Mouse (Mus musculus) B cell, adult 2 months (primary cell): ENCODE measurements at regions not wholly inside any gene's neighbourhood (a gene's known extent, or its start where the extent isn't known, plus 50 kb on each side); places are given as distances from the start of the nearest gene placed in this dataset.
A peak's percentile ranks its signal among the peaks of the same experiment; 100 is the strongest.

Source experiments
- DNase-seq, 2 experiments: peaks; one replicate each; pipeline ENCODE4 v3.0.0; 2022

GRCm38 (mm10) chr11:64801351-64801750, 177.5 kb upstream of the Elac2 start:
- no peak for DNase-seq

GRCm38 (mm10) chr11:64805567-64805966, 173.3 kb upstream of the Elac2 start:
- DNase-seq = no peak

- no peak for DNase-seq
Observed at GRCm38 (mm10) chr11:64812408-64812807, 166.4 kb upstream of the Elac2 start.

GRCm38 (mm10) chr11:64829429-64829828, 149.4 kb upstream of the Elac2 start:
- DNase-seq = no peak

- DNase-seq = no peak
Observed at GRCm38 (mm10) chr11:64832453-64832852, 146.4 kb upstream of the Elac2 start.

GRCm38 (mm10) chr11:64833786-64834185, 145.1 kb upstream of the Elac2 start:
- no peak for DNase-seq

- DNase-seq = no peak
Observed at GRCm38 (mm10) chr11:64836771-64837170, 142.1 kb upstream of the Elac2 start.

DNA sequence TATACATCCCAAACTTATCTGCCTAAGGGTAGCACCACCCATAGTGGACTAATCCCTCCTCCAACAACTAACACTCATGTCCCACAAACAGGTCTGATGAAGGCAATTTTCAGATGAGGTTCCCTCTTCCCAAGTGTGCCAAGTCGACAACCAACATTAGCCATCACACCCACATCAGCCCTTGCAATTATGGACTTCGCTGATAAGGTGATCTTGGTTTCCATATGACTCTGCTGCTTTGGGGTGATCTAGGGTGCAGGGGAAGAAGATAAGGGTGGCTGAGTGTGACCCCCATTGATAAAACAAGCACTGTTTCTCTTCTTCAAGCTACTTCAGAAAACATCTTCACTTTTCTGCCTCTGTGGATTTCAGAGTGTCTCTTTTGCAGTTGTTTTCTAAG, 137.7 kb upstream of the Elac2 start:
- no peak for DNase-seq

DNA sequence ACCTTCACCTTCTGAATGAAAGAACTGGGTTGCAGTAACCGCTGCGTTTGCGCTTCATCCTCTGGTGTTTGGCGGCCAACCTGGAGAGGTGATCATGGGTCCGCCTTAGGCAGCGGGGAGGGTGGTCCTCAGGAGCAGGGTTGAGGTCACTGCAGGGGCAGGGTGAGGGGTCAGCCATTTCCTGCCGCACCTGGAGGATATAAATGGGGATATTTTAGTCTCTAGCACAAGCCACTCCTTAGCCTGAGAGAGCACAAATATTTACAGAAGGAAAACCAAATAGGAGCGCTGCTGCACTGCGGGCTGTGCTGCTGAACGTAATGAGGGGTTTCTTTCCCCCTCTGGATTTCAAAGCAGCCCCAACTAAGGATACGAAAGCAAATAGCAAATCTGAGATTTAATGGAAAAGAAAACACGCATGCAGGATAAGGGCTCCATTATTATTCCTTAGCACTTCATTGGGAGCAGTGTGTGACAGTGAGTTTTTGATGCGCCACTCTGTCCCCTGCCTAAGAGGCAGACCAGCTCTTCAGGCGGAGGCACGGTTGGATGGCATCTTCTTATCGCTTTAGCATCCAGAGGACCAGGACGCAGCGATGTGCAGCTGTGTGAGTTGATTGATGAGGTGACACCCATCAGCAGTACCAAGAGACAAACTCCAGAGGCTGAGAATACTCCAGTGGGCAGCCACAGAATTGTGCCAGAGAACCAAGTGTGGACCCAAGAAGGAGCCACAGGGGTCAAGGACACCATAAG, 135.9 kb upstream of the Elac2 start:
- no peak for DNase-seq

- DNase-seq = no peak
Observed at GRCm38 (mm10) chr11:64846577-64847147, 132.2 kb upstream of the Elac2 start.

DNA sequence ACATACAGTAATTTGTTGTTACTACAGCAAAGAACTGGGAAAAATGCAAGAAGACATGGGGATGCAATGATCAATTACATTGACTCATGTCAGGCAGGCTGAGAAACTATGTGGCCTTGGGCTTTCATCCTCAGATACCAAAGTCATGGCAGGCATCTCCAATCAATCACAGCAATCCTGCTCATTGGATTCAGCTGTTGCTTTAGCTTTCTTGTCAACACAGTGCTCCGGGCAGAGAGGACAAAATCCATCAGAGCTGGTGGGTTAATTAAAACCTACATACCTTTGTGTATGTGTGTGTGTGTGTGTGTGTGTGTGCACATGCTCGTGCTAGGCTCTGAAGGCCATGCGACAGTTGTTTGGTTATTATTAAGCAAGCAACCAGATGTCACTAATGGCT, 119.2 kb upstream of the Elac2 start:
- DNase-seq = no peak

DNA sequence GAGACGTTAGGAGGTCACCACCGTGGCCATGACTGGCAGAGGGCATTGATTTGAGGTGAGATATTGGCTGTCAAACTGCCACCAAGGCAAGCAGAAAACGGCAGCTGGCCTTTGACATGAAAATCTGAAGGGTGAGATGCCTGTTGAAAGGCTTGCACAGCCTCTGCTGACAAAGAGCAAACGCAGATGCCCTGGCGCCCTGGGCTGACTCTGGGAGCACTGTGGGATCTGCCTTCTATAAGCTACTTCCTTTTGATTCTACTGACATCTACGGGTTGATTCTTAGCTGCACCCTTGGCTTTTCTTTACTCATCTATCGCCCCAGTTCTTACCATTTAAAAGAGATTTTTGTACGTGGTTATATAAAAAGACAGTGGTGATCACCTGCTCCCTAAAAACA, 98.2 kb upstream of the Elac2 start:
- DNase-seq = no peak

DNA sequence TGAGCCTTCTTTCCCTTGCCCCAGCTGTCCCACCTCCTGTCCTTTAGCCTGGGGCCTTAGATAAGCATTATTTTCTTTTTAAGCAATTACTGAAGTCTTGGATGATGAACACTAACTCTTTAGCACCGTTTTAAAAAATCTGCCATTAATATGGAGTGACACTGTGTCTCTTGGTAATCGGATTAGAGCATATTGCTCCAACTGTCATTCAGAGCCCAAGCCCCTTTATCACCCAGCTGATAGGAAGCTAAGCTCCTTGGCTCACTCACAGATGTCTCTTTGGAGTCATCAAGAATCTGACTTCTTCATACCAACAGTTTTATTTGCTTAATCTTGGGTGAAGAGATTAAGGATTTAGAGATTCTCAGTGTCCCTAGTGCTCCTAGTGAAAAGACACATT, 94.3 kb upstream of the Elac2 start:
- no peak for DNase-seq

GRCm38 (mm10) chr11:64889335-64890020, 89.4 kb upstream of the Elac2 start:
- DNase-seq = no peak

DNA sequence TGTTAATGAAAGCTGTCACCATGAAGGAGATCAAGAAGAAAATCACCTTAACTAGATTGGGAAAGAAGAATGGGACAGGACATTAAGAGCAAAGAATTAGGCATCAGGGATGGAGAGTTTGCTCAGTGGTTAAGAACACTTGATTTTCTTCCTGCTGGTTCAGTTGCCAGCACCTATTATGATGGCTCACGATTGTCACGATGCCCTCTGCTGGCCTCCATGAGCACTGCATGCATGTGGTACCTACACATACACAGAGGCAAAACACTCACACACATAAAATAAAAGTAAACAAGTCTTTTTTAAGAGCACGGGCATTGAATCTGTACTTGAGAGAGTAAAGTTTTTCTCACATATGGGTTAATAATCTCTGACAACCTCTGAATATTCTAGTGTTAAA, 88.1 kb upstream of the Elac2 start:
- DNase-seq = peak; percentile 24 to 32

DNA sequence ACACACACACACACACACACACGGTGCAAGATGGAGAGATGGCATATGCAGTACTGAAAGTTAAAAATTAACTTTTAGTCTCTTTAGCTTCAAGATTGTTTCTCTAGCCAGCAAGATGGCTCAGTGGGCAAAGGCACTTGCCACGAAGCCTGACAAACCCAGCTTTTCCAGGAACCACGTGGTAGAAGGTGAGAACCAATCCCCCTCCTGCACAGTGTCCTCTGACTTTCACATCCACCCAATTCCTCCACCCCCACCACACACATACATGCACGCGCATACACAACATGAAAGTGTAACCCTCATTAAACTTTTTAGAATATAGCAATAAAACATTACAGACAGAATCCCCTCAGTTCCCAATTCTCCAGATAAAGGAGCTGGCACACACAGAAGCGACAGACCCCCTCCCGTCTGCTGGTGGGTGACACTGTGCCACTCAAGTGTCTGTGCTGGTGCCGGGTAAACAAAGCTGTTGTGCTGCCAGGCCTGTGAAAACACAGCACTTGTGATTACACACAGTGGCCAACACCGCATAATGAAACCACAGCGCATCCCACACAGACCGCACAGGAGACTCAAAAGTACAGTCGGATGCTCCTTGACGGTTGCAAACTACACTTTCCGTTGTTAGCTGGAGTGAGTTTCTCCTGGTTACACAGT, 82.9 kb upstream of the Elac2 start:
- no peak for DNase-seq

- DNase-seq = peak; percentile 57 to 61
Observed at GRCm38 (mm10) chr11:64898758-64899586, 79.9 kb upstream of the Elac2 start.

- no peak for DNase-seq
Observed at GRCm38 (mm10) chr11:64899587-64900278, 79.1 kb upstream of the Elac2 start.

DNA sequence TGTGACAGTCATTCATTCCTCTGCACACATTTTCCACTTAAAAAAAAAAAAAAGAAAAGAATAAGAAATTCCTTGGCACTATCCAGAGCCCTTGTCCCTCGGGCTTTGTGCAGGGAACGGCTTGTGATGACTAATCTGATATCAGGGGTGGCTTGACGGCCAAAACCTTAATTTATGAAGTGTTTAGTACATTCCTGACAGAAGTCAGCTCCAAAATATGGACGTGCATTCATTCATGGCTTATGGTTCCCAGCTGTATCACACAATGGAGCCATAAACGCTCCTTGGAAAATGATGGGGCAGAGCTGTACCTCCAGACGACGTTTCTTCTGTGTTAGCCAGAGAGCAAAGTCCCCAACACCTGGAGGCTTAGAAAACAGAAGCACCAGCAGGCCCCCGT, 62.1 kb upstream of the Elac2 start:
- no peak for DNase-seq

- DNase-seq = no peak
Observed at GRCm38 (mm10) chr11:64917301-64917700, 61.5 kb upstream of the Elac2 start.

DNA sequence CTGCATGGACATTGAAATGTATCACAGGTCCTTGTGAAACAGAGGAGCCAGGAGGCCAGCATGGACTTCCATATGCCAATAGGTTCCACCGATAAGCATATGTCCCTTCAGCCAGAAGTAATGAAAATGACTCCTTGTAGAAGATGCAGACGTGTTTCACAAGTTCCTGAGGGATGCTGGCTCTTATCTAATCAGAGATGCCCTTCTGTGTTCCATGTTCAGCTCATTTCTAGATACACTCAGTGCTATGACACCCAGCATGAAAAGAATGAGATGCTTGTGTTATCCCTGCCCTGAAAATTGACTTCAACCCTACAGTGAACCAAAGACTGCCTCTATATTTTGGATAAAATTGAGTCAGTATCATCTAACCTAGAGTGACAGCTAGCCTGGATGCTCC, 53.8 kb upstream of the Elac2 start:
- DNase-seq = no peak

DNA sequence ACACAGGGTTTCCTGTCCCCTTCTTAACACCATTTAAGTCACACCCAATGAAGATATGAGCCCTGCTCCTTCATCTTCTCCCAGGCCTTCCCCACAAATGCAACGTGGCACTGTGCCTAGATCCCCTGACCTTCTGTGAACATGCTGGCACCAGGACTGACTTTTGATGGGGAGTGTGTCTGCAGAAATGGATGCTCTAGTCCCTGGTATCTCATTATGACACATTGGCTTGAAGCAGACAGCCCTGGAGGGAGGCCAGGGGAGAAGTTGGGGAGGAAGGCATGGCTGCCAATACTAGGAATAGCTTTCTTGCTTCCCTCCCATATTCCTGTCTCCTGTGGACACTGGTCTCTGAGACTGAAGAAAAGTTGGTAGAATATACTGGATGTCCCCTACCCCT, 52.9 kb upstream of the Elac2 start:
- DNase-seq = no peak
